Mouse (Mus musculus) neutrophil, adult 59 days (primary cell): ENCODE measurements around the gene Fdps. TPM values are rescaled to one million over a fixed set of nuclear protein-coding genes. Genes with fewer than 3 reads are reported as not detected.

ENCODE experiments used
- total RNA-seq, 2 experiments: library from RNA; stranded (reverse); gene quantifications; 1 replicate in 1 of 2; 2 replicates in 1 of 2; pipeline ENCODE4 v1.2.4; 2023

The Fdps gene
- total RNA-seq: 10 to 100 TPM; 27.4 to 34.5 TPM

GRCm38 (mm10) chr3:89101812-89102494 is at the start of gene Fdps:
TSS of gene Fdps (minus strand) at chr3:89101959.

GRCm38 (mm10) chr3:89135958-89136357 is 34.2 kb upstream of the Fdps start, which contains the start of gene Pklr:
TSS of gene Pklr (plus strand) at chr3:89136142.

GRCm38 (mm10) chr3:89100811-89101210 is 948 bp downstream of the Fdps start, which contains the start of gene Gm43738:
TSS of gene Gm43738 (minus strand) at chr3:89101099.

GRCm38 (mm10) chr3:89093175-89093574 is 8.6 kb downstream of the Fdps start, which contains the start of gene Rusc1:
TSS of gene Rusc1 (minus strand) at chr3:89093311.

Other genes with a start within 250 kb of the Fdps start
- gene Msto1, start 188.0 kb downstream of the Fdps start, total RNA-seq: 1 to 10 TPM; 5.6 to 7.2 TPM
- gene Ash1l, start 151.3 kb downstream of the Fdps start, total RNA-seq: 10 to 100 TPM; 39.4 to 39.7 TPM
- gene Dap3, start 150.8 kb downstream of the Fdps start, total RNA-seq: 10 to 100 TPM; 62.2 to 63.3 TPM
- 10 to 100 TPM; 18.7 to 23.5 TPM for gene Rusc1, start 8.6 kb downstream of the Fdps start, total RNA-seq
- not detected for gene Gm43738, start 860 bp downstream of the Fdps start, total RNA-seq
- gene Pklr, start 34.2 kb upstream of the Fdps start, total RNA-seq: 10 to 100 TPM in 1 of 2 experiments, 1 to 10 TPM in 1; 5.7 to 15.2 TPM
- gene Hcn3, start 58.2 kb upstream of the Fdps start, total RNA-seq: not detected
- gene Clk2, start 62.8 kb upstream of the Fdps start, total RNA-seq: 10 to 100 TPM; 46.4 to 68.4 TPM
- 10 to 100 TPM; 43.8 to 48.0 TPM for gene Scamp3, start 75.5 kb upstream of the Fdps start, total RNA-seq
- 1 to 10 TPM; 6.2 to 8.9 TPM for gene Fam189b, start 81.2 kb upstream of the Fdps start, total RNA-seq
- 10 to 100 TPM; 62.4 to 71.4 TPM for gene Gba, start 101.0 kb upstream of the Fdps start, total RNA-seq
- 1 to 10 TPM in 1 of 2 experiments, under 1 TPM in 1; 0.38 to 1.1 TPM for gene Thbs3, start 113.2 kb upstream of the Fdps start, total RNA-seq
- 10 to 100 TPM; 51.2 to 53.3 TPM for gene Mtx1, start 125.1 kb upstream of the Fdps start, total RNA-seq
- gene Muc1, start 127.1 kb upstream of the Fdps start, total RNA-seq: not detected
- 10 to 100 TPM; 58.9 to 75.6 TPM for gene Krtcap2, start 144.0 kb upstream of the Fdps start, total RNA-seq
- under 1 TPM; 0.53 to 0.69 TPM for gene Trim46, start 144.3 kb upstream of the Fdps start, total RNA-seq
- gene Dpm3, start 157.4 kb upstream of the Fdps start, total RNA-seq: 10 to 100 TPM; 35.3 to 45.6 TPM
- gene Slc50a1, start 168.6 kb upstream of the Fdps start, total RNA-seq: 10 to 100 TPM; 18.8 to 21.5 TPM
- not detected for gene Efna1, start 179.2 kb upstream of the Fdps start, total RNA-seq
- not detected for gene Efna3, start 221.0 kb upstream of the Fdps start, total RNA-seq
- gene Efna4, start 236.1 kb upstream of the Fdps start, total RNA-seq: not detected
- 100 to 1,000 TPM; 120 to 129 TPM for gene Adam15, start 248.0 kb upstream of the Fdps start, total RNA-seq